Mouse (Mus musculus) heart, embryonic 11.5 days (tissue): ENCODE measurements around the gene Fstl3. TPM values are rescaled to one million over a fixed set of nuclear protein-coding genes. Genes with fewer than 3 reads are reported as not detected.

ENCODE experiments used
- ATAC-seq: fragments of 200-750 bp; cut with Nextera tagmentation; replicated peaks from 2 replicates; pipeline ENCODE4 v1.8.0; 2017; ENCODE audit warnings: moderate library complexity; ENCODE audit not compliant: insufficient number of reproducible peaks, low FRiP score, low TSS enrichment
- H3K27ac ChIP-seq: fragments of 300-500 bp; sonication (generic); 2 replicates; pipeline ENCODE4 v1.5.1; 2014; ENCODE audit warnings: mild to moderate bottlenecking, low read depth, low read length
- H3K27me3 ChIP-seq: fragments of 300-500 bp; sonication (generic); 2 replicates; pipeline ENCODE4 v1.6.1; 2014; ENCODE audit warnings: mild to moderate bottlenecking, low read length, mixed read lengths; ENCODE audit not compliant: control insufficient read depth, insufficient read depth
- H3K36me3 ChIP-seq: fragments of 300-500 bp; sonication (generic); 2 replicates; pipeline ENCODE4 v1.6.1; 2014; ENCODE audit warnings: mild to moderate bottlenecking, low read length, moderate library complexity, mixed read lengths; ENCODE audit not compliant: control insufficient read depth, insufficient read depth
- H3K4me1 ChIP-seq: fragments of 300-500 bp; sonication (generic); 2 replicates; pipeline ENCODE4 v1.6.1; 2014; ENCODE audit warnings: low read length; ENCODE audit not compliant: control insufficient read depth, insufficient read depth
- H3K4me2 ChIP-seq: fragments of 300-500 bp; sonication (generic); 2 replicates; pipeline ENCODE4 v1.6.1; 2014; ENCODE audit warnings: mild to moderate bottlenecking, moderate library complexity
- H3K4me3 ChIP-seq: fragments of 300-500 bp; sonication (generic); 2 replicates; pipeline ENCODE4 v1.5.1; 2014; ENCODE audit warnings: low read depth, low read length
- H3K9ac ChIP-seq: fragments of 300-500 bp; sonication (generic); 2 replicates; pipeline ENCODE4 v1.6.1; 2014; ENCODE audit warnings: mild to moderate bottlenecking, low read depth, low read length, moderate library complexity
- H3K9me3 ChIP-seq: fragments of 300-500 bp; sonication (generic); replicated peaks from 2 replicates; pipeline ENCODE4 v1.6.1; 2016; ENCODE audit warnings: low read length; ENCODE audit not compliant: control insufficient read depth
- WGBS: fragments of 180-500 bp; shearing (Covaris S2); extraction: QIAGEN DNeasy Blood & Tissue Kit; methylation state at CpG from one replicate; pipeline ENCODE4 v1.1.7; 2014; ENCODE audit not compliant: insufficient replicate concordance; 5-methylcytosine and 5-hydroxymethylcytosine counted together
- polyA plus RNA-seq: library from polyadenylated mRNA; unstranded; fragments of >200 nt; fragmentation: Nextera tagmentation; extraction: Ambion mirVana; gene quantifications from 2 replicates; pipeline ENCODE4 v1.2.1, GENCODE M21; 2014

Fstl3 gene
- polyA plus RNA-seq, 1 experiment from 2014 or later = 11.4 TPM

DNA sequence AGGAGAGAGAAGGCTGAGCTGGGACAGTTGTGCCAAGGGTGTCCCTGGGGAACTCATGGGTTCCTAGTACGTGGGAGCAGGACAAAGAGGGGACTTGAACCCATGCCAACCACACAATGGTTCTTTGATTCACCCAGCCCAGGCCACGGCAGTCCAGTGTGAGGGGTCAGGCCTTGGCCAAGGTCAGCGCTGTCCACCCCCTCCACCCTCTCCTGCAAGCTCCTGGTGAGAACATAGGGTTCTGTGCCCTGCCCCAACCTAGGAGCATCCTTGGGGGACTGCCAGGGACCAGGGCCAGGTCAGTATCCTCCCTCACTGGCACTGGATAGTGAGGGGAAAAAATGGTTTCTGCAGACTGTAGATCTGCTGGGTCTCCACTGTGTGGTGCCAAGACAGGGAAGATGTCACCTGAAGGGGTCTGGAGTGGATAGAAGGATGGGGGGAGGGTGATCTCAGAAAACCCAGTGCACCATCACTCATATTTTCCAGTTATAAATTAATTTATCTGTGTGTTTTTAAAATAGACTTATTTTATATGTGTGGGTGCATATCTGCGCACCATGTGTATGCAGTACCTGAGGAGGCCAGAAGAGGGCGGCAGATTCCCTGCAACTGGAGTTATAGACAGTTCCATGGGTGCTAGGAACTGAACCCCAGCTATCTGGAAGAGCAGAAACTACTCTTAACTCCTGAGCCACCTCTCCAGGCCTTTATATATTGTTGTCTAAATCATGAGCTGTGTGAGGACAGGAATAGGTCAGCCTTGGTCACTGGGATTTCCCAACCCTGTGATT lies 2.4 kb upstream of the Fstl3 start:
- peaks cover 7% of the 10 kb centered on the region; the same call in 1 of the 2 replicates for H3K9me3 ChIP-seq
- H3K4me3 ChIP-seq = no peak overlapping the region
- peaks cover 30% of the 10 kb centered on the region for H3K27me3 ChIP-seq
- H3K4me2 ChIP-seq = no peak overlapping the region
- no peak overlapping the region for H3K9ac ChIP-seq
- ATAC-seq = no peak
- H3K4me1 ChIP-seq = peaks cover 19% of the 10 kb centered on the region
- no peaks in the 10 kb centered on the region for H3K36me3 ChIP-seq
- WGBS = 59% methylated on average over 5 of the region's 5 CpGs
- no peak overlapping the region for H3K27ac ChIP-seq

DNA sequence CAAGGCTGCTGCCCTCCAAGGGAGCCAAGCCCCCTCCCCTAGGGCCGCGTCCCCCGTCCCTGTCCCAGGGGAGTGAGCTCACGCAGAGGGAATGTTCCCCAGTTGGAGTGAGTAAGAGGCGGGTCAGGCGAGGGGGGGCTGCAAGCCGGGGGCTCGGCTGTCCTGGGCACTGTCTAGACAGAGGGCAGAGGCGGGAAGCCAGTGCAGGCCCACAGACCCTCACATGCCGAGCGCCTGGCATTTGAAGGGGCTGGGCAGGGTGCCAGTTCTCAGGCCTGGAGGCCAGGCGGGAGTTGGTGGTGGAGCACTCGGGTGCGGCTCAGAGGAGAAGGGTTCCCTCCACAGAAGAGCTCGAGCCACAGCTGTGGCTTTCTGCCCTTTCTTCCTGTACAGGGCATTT lies 934 bp downstream of the Fstl3 start:
- Histone ChIP-seq H3K36me3 (no peaks in the 10 kb centered on the region), H3K4me2 (peak overlapping the region; percentile 83), H3K9me3 (0 out of 2 replicates have a peak, but pooled peaks cover 3% of the 10 kb centered on the region), H3K4me1 (peaks cover 31% of the 10 kb centered on the region), H3K9ac (no peak overlapping the region), H3K4me3 (peak overlapping the region; percentile 54), H3K27me3 (peaks cover 40% of the 10 kb centered on the region), H3K27ac (0 out of 2 replicates have a peak overlapping the region, but pooled peaks have one; percentile 15)
- WGBS = 10% methylated on average over 15 of the region's 15 CpGs
- ATAC-seq = no peak

DNA sequence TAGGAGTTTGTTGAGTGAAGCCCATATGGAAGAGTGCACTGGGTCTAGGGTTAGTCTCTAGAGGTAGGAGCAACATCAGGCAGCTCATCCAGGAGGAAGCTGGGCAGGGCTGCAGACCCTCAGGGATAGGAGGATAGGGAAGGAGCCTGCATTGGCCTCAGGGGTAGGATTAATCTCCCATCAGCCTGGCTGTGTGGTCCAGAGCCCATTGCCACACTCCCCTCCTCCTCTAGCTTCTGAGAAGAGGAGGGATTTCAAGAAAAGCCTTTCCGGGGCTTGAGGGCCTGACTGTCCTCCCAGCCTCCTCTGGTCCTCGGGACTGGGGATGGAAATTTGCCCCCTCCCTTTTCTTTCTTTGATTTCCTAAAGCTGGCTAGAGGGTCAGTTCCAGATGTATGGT lies 2.1 kb downstream of the Fstl3 start:
- no peak for ATAC-seq
- peaks cover 42% of the 10 kb centered on the region for H3K27me3 ChIP-seq
- H3K4me1 ChIP-seq = peaks cover 31% of the 10 kb centered on the region
- WGBS = 25% methylated on average over 2 of the region's 2 CpGs
- no peak overlapping the region for H3K27ac ChIP-seq
- no peak overlapping the region for H3K4me3 ChIP-seq
- H3K9me3 ChIP-seq = 0 out of 2 replicates have a peak, but pooled peaks cover 3% of the 10 kb centered on the region
- H3K9ac ChIP-seq = no peak overlapping the region
- no peaks in the 10 kb centered on the region for H3K36me3 ChIP-seq
- H3K4me2 ChIP-seq = no peak overlapping the region

DNA sequence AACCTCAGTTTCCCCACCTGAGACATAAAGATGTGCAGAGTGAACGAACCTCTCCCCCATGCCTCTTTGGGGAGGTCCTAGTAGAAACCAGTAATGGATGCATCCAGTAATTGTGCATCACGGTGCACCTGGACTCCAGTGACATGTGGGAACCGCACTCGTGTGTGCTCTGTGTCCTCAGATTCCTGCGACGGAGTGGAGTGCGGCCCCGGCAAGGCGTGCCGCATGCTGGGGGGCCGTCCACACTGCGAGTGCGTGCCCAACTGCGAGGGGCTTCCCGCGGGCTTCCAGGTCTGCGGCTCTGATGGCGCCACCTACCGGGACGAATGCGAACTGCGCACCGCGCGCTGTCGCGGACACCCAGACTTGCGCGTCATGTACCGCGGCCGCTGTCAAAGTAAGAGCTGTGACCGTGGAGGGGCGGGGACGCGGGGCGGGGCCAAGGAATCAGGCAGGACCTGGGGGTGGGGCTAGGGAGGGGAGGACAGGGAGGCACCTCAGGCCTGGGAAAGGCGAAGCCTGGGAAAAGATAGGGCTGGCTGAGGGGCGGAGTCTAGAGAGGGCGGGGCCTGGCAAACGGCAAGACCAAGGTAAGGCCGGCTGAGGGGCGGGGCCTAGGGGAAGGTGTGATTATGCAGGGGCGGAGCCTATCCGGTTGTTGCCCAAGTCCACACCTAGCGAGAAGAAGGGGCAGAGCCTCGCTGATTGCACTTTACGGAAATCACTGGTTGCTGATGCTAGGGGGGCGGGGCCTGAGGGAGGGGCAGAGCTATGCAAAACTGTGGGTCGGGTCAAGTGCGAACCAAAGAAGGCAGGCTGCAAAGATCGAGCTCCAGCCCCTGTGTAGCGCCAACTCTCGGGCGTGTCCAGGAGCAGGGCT lies 3.0 kb downstream of the Fstl3 start:
- H3K36me3 ChIP-seq = no peaks in the 10 kb centered on the region
- H3K4me2 ChIP-seq = peak overlapping the region; percentile 73
- H3K4me3 ChIP-seq = peak overlapping the region; percentile 37
- H3K4me1 ChIP-seq = peaks cover 31% of the 10 kb centered on the region
- peak; percentile 85 for ATAC-seq
- no peak overlapping the region for H3K27ac ChIP-seq
- H3K9ac ChIP-seq = no peak overlapping the region
- H3K27me3 ChIP-seq = peaks cover 50% of the 10 kb centered on the region
- WGBS = 2% methylated on average over 55 of the region's 55 CpGs
- H3K9me3 ChIP-seq = 0 out of 2 replicates have a peak, but pooled peaks cover under 1% of the 10 kb centered on the region

DNA sequence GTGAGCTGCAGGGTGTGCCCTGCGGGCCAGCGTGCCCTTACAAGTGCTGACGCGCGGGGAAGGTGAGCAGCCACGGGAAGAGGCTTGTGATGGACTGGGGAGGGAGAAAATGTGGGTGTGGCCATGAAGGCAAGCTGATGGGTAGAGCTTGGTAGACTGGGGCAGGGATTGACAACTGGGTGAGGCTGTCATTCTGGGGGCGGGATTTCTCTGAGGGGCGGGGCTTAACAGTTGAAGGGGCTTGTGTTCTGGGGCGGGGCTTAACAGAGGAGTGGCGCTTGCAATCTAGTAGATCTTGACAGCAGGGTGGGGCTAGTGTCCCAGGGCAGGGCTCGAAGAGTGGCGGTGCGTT lies 3.6 kb downstream of the Fstl3 start:
- Histone ChIP-seq H3K27me3 (peaks cover 53% of the 10 kb centered on the region), H3K9ac (no peak overlapping the region), H3K36me3 (no peaks in the 10 kb centered on the region), H3K27ac (no peak overlapping the region), H3K9me3 (no peaks in the 10 kb centered on the region), H3K4me1 (peaks cover 31% of the 10 kb centered on the region), H3K4me3 (peak overlapping the region; percentile 37), H3K4me2 (peak overlapping the region; percentile 73)
- ATAC-seq = peak; percentile 54; the same call in 1 of the 2 replicates
- WGBS = under 1% methylated on average over 13 of the region's 13 CpGs

DNA sequence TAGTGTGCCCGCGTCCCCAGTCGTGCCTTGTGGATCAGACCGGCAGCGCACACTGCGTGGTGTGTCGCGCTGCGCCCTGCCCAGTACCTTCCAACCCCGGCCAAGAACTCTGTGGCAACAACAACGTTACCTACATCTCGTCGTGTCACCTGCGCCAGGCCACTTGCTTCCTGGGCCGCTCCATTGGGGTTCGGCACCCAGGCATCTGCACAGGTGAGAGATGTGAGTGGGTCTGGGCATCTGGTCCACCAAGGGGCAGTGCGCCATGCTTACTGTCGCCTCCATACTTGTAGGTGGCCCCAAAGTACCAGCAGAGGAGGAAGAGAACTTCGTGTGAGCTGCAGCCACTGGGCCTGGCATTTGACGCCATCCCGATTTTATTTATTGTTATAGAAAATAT lies 4.1 kb downstream of the Fstl3 start:
- H3K9ac ChIP-seq = no peak overlapping the region
- H3K36me3 ChIP-seq = no peaks in the 10 kb centered on the region
- peaks cover 31% of the 10 kb centered on the region for H3K4me1 ChIP-seq
- H3K9me3 ChIP-seq = no peaks in the 10 kb centered on the region
- H3K4me3 ChIP-seq = peak overlapping the region; percentile 37
- WGBS = 28% methylated on average over 21 of the region's 21 CpGs
- peaks cover 55% of the 10 kb centered on the region for H3K27me3 ChIP-seq
- ATAC-seq = no peak
- H3K4me2 ChIP-seq = peak overlapping the region; percentile 73
- no peak overlapping the region for H3K27ac ChIP-seq

DNA sequence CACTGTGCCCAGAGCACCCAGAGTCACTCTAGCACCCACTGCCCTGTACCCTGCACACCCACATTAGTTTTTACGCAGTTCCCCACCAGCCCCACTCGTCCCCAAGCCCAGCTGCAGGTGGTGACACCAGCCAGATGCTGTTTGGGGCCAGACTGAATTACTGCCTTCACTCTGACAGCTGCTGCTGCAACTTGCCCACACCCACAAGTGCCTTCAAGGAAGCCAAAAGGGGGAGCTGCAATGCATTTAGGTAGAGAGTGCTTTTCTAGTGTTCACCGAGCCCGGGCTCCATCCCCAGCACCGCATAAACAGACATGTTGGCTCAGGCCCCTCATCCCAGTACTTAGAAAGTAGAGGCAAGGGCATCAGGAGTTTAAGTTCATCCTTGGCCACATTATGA lies 4.9 kb downstream of the Fstl3 start:
- Histone ChIP-seq H3K4me2 (no peak overlapping the region), H3K9ac (no peak overlapping the region), H3K4me3 (no peak overlapping the region), H3K4me1 (peaks cover 30% of the 10 kb centered on the region), H3K36me3 (no peaks in the 10 kb centered on the region), H3K27me3 (peaks cover 54% of the 10 kb centered on the region), H3K9me3 (no peaks in the 10 kb centered on the region), H3K27ac (no peak overlapping the region)
- no peak for ATAC-seq
- WGBS = 61% methylated on average over 5 of the region's 5 CpGs

DNA sequence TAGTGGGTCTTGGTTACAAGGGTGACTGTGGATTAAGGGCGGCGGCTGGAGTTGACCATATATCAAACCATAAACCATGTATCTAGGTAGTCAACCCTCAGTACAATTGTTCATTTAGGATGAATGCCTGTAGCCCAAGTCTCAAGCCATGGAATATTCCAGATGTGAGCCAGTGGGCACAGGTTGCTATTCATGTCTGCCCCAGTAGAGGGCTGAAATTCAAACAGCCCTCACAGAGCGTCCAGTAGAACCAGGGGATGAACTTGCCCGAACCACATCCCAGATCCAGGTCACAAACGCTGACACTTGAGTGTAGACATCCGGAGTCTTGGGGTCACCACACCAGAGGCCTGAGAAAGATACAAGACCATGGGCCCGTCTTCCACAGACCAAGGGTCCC lies 6.0 kb downstream of the Fstl3 start:
- H3K36me3 ChIP-seq = no peaks in the 10 kb centered on the region
- peaks cover 19% of the 10 kb centered on the region for H3K4me1 ChIP-seq
- no peak overlapping the region for H3K4me2 ChIP-seq
- no peak for ATAC-seq
- peaks cover 45% of the 10 kb centered on the region for H3K27me3 ChIP-seq
- no peaks in the 10 kb centered on the region for H3K9me3 ChIP-seq
- no peak overlapping the region for H3K27ac ChIP-seq
- 60% methylated on average over 7 of the region's 7 CpGs for WGBS
- no peak overlapping the region for H3K9ac ChIP-seq
- H3K4me3 ChIP-seq = no peak overlapping the region
